Mouse (Mus musculus) hindbrain, embryonic 15.5 days (tissue): ENCODE results near the gene Tnrc18. TPM values are rescaled to one million over a fixed set of nuclear protein-coding genes. Genes with fewer than 3 reads are reported as not detected.

ENCODE experiments used
- ATAC-seq: fragments of 200-750 bp; cut with Nextera tagmentation; 2 replicates; pipeline ENCODE4 v1.8.0; 2017; ENCODE audit warnings: low read depth, moderate number of reproducible peaks, moderate TSS enrichment; ENCODE audit not compliant: low FRiP score
- H3K27ac ChIP-seq: fragments of 300-500 bp; sonication (generic); replicated peaks from 2 replicates; pipeline ENCODE4 v1.5.1; 2015; ENCODE audit warnings: mild to moderate bottlenecking, inconsistent platforms
- H3K27me3 ChIP-seq: fragments of 300-500 bp; sonication (generic); 2 replicates; pipeline ENCODE4 v1.6.1; 2015; ENCODE audit warnings: control low read depth, inconsistent platforms
- H3K36me3 ChIP-seq: fragments of 300-500 bp; sonication (generic); 2 replicates; pipeline ENCODE4 v1.6.1; 2015; ENCODE audit warnings: control low read depth, inconsistent platforms
- H3K4me1 ChIP-seq: fragments of 300-500 bp; sonication (generic); replicated peaks from 2 replicates; pipeline ENCODE4 v1.6.1; 2015; ENCODE audit warnings: control low read depth, inconsistent platforms
- H3K4me2 ChIP-seq: fragments of 300-500 bp; sonication (generic); 2 replicates; pipeline ENCODE4 v1.6.1; 2015; ENCODE audit warnings: moderate library complexity, mild to moderate bottlenecking, inconsistent platforms
- H3K4me3 ChIP-seq: fragments of 300-500 bp; sonication (generic); 2 replicates; pipeline ENCODE4 v1.5.1; 2015; ENCODE audit warnings: mild to moderate bottlenecking, inconsistent platforms
- H3K9ac ChIP-seq: fragments of 300-500 bp; sonication (generic); 2 replicates; pipeline ENCODE4 v1.6.1; 2015; ENCODE audit warnings: inconsistent platforms
- H3K9me3 ChIP-seq: fragments of 300-500 bp; sonication (generic); 2 replicates; pipeline ENCODE4 v1.6.1; 2016; ENCODE audit warnings: control low read depth, inconsistent platforms
- whole genome bisulfite sequencing: fragments of 180-500 bp; shearing (Covaris S2); methylation state at CpG from one replicate; pipeline ENCODE4 v1.1.7; 2015; 5-methylcytosine and 5-hydroxymethylcytosine counted together
- polyA plus RNA-seq: library from polyadenylated mRNA; unstranded; fragments of >200 nt; fragmentation: Nextera tagmentation; extraction: Ambion mirVana; gene quantifications from 2 replicates; pipeline ENCODE4 v1.2.1, GENCODE M21; 2015

Gene Tnrc18
- polyA plus RNA-seq, 1 experiment from 2014 or later: 32.7 TPM

DNA sequence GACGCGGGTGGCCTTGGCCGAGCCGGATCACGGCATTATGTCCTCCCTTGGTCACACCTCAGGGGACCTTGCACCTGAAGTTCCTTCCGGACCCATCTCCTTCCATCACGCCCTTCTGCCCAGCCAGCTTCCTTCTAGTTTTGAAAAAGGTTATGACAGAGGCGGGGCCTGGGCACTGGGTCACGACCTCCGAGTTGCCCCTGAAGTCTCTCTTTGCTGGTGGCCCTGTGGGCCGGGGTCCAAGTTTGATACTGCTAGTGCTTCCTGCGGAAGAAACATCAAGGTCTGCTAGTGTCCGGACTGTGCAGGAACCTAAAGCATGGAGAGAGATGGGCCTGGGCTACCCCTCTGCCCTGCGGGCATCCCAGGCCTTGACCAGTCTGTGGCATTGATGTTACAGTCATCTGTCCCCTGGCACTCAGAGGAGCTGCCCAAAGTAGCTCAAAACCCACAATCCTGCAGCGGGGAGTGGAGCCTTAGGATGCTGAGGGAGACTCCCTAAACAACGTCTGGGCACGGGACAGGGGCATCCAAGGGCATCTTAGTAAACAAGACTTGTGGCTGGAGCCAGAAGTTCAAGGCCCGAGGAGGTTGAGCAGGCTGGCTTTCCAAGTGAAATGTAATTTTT lies 114.8 kb downstream of the Tnrc18 start:
- WGBS: 19% methylated on average over 18 of the region's 18 CpGs
- peak overlapping the region; percentile 81 for H3K4me2 ChIP-seq
- ATAC-seq: no peak

DNA sequence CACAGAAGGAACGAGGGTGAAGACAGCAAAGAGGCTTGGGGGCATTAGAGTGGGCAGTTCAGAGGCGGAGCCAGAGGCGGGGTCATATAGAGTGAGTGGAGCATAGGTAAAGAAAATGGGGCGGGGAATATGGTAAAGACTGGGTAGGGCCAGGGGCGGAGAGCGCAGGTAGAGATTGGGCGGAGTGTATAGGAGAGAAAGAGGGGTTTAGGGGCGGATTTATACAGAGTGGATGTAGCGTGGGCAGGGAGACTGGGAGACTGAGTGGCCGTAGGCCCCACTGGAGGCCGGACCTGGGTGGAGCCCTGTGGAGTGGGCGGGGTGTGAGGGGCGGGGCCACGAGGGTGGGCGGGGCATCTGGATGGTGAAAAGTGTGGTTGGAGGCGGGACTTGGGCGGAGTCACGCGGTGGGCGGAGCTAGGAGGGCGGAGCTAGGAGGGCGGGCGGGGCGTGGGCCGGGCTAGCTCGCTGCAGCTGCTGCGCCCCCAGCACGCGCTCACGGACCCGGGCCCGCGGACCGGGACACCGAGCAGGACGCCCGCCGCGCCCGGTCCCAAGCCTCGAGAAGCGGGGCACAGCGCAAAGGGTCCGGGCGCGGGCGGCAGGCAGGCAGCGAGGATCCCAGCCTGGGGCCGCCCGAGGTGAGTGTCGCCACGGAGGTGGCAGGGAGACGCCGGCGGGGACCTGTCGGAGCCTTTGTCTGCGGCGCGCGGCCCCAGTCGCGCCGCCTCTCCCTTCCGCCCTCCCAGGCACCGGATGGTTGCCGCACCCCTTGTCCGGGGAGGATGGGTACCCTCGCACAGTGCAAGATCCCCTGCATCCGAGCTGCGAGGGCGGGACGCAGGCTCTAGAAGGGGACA lies 115.6 kb downstream of the Tnrc18 start:
- Histone ChIP-seq H3K27me3 (0 out of 2 replicates have a peak, but pooled peaks cover 3% of the 10 kb centered on the region), H3K36me3 (peaks cover 13% of the 10 kb centered on the region), H3K4me1 (peaks cover 30% of the 10 kb centered on the region), H3K9ac (peak overlapping the region; percentile 77), H3K4me2 (peak overlapping the region; percentile 81), H3K4me3 (peak overlapping the region; percentile 64), H3K27ac (peak overlapping the region; percentile 51), H3K9me3 (no peaks in the 10 kb centered on the region)
- peak; percentile 90 for ATAC-seq
- under 1% methylated on average over 67 of the region's 72 CpGs for WGBS

More for the DNA sequence above, 114.8 kb downstream of the Tnrc18 start:
- Histone ChIP-seq H3K27ac (no peak overlapping the region), H3K36me3 (peaks cover 13% of the 10 kb centered on the region), H3K4me1 (peaks cover 30% of the 10 kb centered on the region), H3K27me3 (0 out of 2 replicates have a peak, but pooled peaks cover 3% of the 10 kb centered on the region), H3K4me3 (peak overlapping the region; percentile 64), H3K9me3 (no peaks in the 10 kb centered on the region), H3K9ac (peak overlapping the region; percentile 77)

DNA sequence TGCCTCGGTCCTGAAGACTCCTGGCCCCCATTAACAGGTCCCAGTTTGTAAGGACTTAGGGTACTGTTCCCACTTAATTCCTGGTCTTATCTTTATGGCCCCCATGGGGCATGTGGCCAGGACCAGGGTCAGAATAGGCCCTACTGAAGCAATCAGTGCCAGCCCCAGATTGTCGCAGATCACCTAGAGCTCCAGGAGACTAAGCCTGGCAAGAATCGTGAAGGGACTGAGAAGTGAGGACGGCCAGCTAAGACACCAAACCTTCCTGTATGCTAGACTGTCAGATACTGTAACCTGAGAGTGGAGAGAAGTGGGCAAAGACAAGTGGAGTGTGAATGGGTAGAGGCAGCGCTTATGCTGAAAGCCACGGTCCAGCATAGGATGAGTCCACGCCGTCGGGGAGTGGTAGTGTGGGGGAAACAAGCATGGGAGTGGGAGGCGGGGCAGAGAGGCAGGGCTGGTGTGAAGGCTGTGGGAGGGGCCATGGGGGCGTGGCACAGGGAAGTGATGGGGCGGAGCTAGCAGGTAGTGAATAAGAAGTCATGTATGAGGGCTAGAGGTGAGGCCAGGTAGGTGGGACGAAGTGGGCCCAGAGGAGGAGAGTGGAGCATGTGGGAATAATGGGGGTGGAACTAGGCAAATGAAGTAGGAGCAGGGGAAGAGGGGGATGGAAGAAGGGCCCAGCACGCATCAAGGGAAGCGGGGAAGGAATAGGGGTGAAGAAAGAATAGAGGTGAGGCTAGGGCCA lies 116.4 kb downstream of the Tnrc18 start:
- H3K27me3 ChIP-seq: 0 out of 2 replicates have a peak, but pooled peaks cover 3% of the 10 kb centered on the region
- no peaks in the 10 kb centered on the region for H3K9me3 ChIP-seq
- peak overlapping the region; percentile 81 for H3K4me2 ChIP-seq
- H3K4me1 ChIP-seq: peaks cover 30% of the 10 kb centered on the region
- H3K36me3 ChIP-seq: peaks cover 10% of the 10 kb centered on the region
- H3K9ac ChIP-seq: 0 out of 2 replicates have a peak overlapping the region, but pooled peaks have one; percentile 11
- ATAC-seq: peak; percentile 56
- WGBS: 12% methylated on average over 15 of the region's 15 CpGs
- no peak overlapping the region for H3K27ac ChIP-seq
- peak overlapping the region; percentile 64 for H3K4me3 ChIP-seq

DNA sequence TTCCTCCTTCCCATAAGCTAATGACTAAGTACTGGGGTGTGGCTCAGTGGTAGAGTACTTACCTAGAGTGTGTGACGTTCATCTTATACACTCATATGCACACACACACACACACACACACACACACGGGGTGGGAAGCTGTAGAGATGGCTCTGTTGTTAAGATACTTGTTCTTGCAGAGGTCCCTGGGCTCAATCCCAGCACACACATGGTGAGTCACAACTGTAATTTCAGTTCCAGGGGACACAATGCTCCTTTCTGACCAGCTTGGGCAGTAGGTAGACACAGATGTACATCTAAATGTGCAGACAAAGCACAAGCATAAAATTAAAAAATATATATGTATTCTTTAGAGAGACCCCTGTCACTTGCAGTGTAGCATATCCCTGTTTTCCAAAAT lies 119.7 kb downstream of the Tnrc18 start:
- no peaks in the 10 kb centered on the region for H3K9me3 ChIP-seq
- no peaks in the 10 kb centered on the region for H3K36me3 ChIP-seq
- no peak overlapping the region for H3K4me3 ChIP-seq
- 64% methylated on average over 2 of the region's 2 CpGs for WGBS
- no peak overlapping the region for H3K9ac ChIP-seq
- ATAC-seq: no peak
- H3K4me2 ChIP-seq: no peak overlapping the region
- no peak overlapping the region for H3K27ac ChIP-seq
- H3K27me3 ChIP-seq: 0 out of 2 replicates have a peak, but pooled peaks cover 3% of the 10 kb centered on the region
- peaks cover 28% of the 10 kb centered on the region for H3K4me1 ChIP-seq

DNA sequence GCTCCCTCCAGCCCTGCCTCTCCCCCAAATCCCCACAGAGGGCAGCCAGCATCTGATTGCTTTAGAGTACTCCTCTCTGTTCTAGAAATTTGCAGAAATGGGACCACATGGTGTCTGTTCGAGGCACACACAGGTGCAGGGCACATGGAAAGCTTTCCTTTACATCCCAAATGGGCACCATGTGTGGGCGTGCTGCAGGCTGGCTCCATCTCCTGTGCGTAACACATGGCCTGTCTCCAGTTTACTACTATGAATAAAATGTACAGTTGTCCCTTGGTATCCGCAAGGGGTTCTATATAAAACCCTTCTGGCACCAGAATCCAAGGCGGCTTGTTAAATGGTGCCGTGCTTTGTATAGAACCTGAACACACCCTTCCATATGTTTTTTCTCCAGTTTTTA lies 120.6 kb downstream of the Tnrc18 start:
- Histone ChIP-seq H3K9me3 (no peaks in the 10 kb centered on the region), H3K4me1 (peaks cover 30% of the 10 kb centered on the region), H3K27ac (no peak overlapping the region), H3K9ac (no peak overlapping the region), H3K4me3 (no peak overlapping the region), H3K36me3 (no peaks in the 10 kb centered on the region), H3K27me3 (0 out of 2 replicates have a peak, but pooled peaks cover 3% of the 10 kb centered on the region), H3K4me2 (no peak overlapping the region)
- 82% methylated on average over 6 of the region's 6 CpGs for WGBS
- no peak for ATAC-seq

DNA sequence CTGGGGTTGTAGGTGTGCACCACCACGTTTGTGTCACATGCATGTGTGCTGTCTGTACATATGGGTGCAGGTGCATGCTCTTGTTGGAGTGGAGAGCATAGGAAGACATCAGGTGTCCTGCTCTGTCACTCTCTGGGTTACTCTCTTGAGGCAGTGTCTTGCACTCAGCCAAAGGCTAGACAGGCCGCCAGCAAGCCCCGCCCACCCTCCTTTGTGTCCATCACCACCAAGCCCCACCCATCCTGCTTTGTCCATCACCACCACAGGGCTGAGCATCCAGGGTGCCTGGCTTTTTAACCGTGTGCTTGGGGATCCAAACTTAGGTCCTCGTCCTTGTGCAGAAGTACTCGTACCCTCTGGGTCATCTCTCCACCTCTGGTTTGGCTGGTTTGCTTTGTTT lies 121.2 kb downstream of the Tnrc18 start:
- Histone ChIP-seq H3K27me3 (0 out of 2 replicates have a peak, but pooled peaks cover 3% of the 10 kb centered on the region), H3K9me3 (no peaks in the 10 kb centered on the region), H3K36me3 (no peaks in the 10 kb centered on the region), H3K27ac (no peak overlapping the region), H3K9ac (no peak overlapping the region), H3K4me3 (no peak overlapping the region), H3K4me1 (peaks cover 29% of the 10 kb centered on the region), H3K4me2 (no peak overlapping the region)
- WGBS: 40% methylated on average over 6 of the region's 6 CpGs
- ATAC-seq: no peak

DNA sequence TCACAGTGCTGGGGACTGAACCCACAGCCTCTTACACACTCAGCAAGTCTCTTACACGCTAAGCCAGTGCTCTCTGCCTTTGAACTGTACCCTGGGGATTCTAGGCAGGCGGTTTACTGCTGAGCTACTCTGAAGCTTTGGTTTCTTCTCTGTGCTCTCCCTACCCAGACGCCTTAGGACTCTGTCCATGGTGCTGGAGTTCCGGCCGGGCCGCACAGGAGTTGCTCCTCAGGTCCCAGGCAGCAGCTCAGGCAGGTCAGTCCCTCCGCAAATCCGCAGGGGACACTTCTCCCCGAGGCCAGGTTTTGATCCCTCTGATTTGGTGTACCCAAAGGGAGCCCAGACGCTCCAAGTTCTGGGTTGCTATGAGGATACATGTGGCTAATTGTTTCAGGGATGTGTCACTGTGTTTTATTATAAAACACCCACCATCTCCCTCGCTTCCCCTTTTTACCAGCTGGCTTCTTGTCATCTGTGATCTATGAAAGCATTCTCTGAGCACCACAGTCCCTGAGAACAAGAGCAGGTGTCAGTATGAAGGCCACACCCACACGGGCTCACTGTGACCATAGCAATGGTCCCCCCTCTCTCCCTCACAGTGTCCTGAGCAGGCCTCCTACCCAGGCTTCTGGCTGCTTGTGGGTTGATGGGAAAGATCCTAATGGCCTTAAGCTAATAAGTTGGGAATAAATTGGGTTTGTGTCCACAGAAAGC lies 122.7 kb downstream of the Tnrc18 start:
- Histone ChIP-seq H3K27ac (no peak overlapping the region), H3K9me3 (no peaks in the 10 kb centered on the region), H3K36me3 (no peaks in the 10 kb centered on the region), H3K9ac (no peak overlapping the region), H3K4me1 (peaks cover 24% of the 10 kb centered on the region), H3K4me3 (no peak overlapping the region), H3K27me3 (no peaks in the 10 kb centered on the region), H3K4me2 (no peak overlapping the region)
- no peak for ATAC-seq
- 11% methylated on average over 12 of the region's 12 CpGs for WGBS

DNA sequence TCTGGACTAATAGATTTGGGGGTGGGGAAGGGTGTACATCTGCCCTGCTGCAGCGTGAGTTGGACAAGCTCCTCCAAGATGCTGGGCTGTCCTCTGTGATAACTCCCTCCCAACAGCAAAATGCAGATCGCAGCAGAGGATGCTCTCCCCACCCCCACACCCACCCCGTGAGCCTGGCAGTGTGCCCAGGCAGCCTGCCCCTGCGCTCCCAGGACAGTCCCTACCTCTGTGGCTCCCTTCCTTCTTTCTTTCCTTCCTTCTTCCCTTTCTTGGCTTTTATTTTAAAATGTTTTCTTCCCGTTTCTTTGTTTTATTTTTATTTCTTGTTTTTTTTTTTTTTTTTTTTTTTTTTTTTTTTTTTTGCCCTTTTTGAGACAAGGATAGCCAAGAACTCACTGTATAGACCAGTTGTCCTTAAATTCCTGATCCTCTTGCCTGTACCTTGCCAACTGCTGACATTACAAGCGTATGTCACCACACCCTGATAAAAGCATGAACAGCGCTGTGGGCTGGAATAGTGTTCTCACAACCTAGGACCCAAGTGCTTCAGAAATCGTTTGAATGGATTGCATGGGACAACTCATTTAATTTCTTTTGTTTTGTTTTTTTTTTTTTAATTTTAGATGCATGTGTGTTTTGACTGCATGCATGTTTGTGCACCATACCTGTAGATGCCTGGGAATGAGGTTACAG lies 123.6 kb downstream of the Tnrc18 start:
- no peaks in the 10 kb centered on the region for H3K27me3 ChIP-seq
- 39% methylated on average over 8 of the region's 8 CpGs for WGBS
- no peak overlapping the region for H3K27ac ChIP-seq
- ATAC-seq: no peak
- no peak overlapping the region for H3K4me2 ChIP-seq
- no peaks in the 10 kb centered on the region for H3K9me3 ChIP-seq
- H3K9ac ChIP-seq: no peak overlapping the region
- peaks cover 24% of the 10 kb centered on the region for H3K4me1 ChIP-seq
- no peaks in the 10 kb centered on the region for H3K36me3 ChIP-seq
- H3K4me3 ChIP-seq: no peak overlapping the region

DNA sequence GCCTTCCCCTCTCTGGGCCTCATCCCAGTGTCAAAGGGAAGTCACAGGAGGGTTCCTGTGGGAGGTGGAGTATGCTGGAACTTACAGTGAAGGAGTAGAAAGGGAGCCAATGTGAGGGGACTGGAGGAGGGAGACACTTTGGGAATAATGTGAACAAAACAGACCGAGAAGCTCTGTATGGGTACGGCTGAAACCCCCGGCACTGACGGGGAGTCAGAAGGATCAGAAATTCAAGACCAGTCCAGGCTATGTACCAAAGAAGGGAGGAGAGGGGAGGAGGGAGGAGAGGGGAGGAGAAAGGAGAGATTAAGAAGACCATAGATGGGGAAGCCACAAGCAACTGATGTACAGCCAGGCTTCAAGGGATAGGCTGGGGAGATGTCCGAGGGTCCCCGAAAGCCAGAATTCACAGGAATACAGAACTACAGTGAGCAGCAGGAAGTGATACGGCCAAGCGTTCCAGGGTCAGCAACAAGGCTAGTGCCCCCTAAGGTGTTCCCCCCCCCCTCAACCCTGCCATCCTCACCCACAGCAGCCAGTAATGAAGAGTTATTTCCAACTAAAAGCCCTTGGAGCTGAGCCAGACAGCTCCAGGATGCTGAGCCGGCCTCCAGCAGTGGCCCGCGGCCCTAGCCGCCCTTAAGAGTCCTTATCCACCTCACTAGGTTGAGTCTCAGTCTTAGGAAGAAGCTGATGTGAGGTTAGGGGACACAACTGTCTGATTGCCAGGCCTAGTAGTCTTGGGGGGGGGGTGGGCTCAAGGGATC lies 124.3 kb downstream of the Tnrc18 start:
- Histone ChIP-seq H3K9me3 (no peaks in the 10 kb centered on the region), H3K36me3 (no peaks in the 10 kb centered on the region), H3K9ac (no peak overlapping the region), H3K27ac (no peak overlapping the region), H3K4me3 (no peak overlapping the region), H3K27me3 (no peaks in the 10 kb centered on the region), H3K4me1 (peaks cover 24% of the 10 kb centered on the region), H3K4me2 (no peak overlapping the region)
- no peak for ATAC-seq
- WGBS: 55% methylated on average over 12 of the region's 12 CpGs

DNA sequence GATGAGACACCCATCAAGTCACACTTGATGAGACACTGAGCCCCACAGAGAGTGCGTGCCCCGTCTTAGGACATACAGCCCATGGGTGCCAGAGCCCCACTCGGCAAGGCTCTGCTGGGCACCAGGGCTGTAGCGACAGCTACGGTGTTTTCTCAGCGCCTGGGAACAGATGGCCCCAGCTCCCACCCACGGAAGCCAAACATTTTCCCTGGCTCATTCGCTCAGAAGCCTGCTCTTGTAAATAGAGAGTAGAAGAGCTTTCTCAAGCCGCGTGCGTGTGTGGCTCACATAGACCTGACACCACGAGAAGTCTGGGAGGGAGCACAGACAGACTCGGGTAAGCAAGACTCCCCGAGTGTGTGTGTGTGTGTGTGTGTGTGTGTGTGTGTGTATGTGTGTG lies 125.2 kb downstream of the Tnrc18 start, which contains the start of gene Slc29a4:
TSS of gene Slc29a4 (plus strand) at position 265 of the 400 bp plus-strand sequence.
- WGBS: 45% methylated on average over 14 of the region's 14 CpGs
- Histone ChIP-seq H3K27me3 (no peaks in the 10 kb centered on the region), H3K4me2 (no peak within 1 kb of the TSS), H3K9ac (no peak within 1 kb of the TSS), H3K27ac (0 out of 2 replicates have a peak within 1 kb of the TSS, but pooled peaks have one; percentile 50), H3K4me1 (peaks cover 24% of the 10 kb centered on the region), H3K9me3 (no peaks in the 10 kb centered on the region), H3K4me3 (no peak within 1 kb of the TSS), H3K36me3 (no peaks in the 10 kb centered on the region)
- peak; percentile 36; the same call in 1 of the 2 replicates for ATAC-seq
